Mouse (Mus musculus): ENCODE measurements at regions not wholly inside any gene's neighbourhood (a gene's known extent, or its start where the extent isn't known, plus 50 kb on each side); places are given as distances from the start of the nearest gene placed in this dataset.

GRCm38 (mm10) chr1:41551271-41551670 lies 745.9 kb downstream of the Tmem182 start:
- DNase-seq = peak; percentile 28 to 32

GRCm38 (mm10) chr1:41555607-41556006 lies 750.2 kb downstream of the Tmem182 start:
- DNase-seq = peak; percentile 81 to 88

- no peak for DNase-seq
Observed at GRCm38 (mm10) chr1:41559101-41559665, 753.8 kb downstream of the Tmem182 start.

GRCm38 (mm10) chr1:41559991-41560390 lies 754.6 kb downstream of the Tmem182 start:
- no peak for DNase-seq

GRCm38 (mm10) chr1:41603471-41603870 lies 798.1 kb downstream of the Tmem182 start:
- DNase-seq = no peak

- DNase-seq = no peak
Observed at GRCm38 (mm10) chr1:41604996-41605747, 799.8 kb downstream of the Tmem182 start.

- no peak for DNase-seq
Observed at GRCm38 (mm10) chr1:41605748-41606131, 800.3 kb downstream of the Tmem182 start.

- no peak for DNase-seq
Observed at GRCm38 (mm10) chr1:41610783-41611182, 805.4 kb downstream of the Tmem182 start.

GRCm38 (mm10) chr1:41651804-41652203 lies 846.4 kb downstream of the Tmem182 start:
- no peak for DNase-seq

GRCm38 (mm10) chr1:41652210-41652609 lies 846.8 kb downstream of the Tmem182 start:
- no peak for DNase-seq

- DNase-seq = peak; percentile 56 to 76
Observed at GRCm38 (mm10) chr1:41652646-41653427, 847.4 kb downstream of the Tmem182 start.

- no peak for DNase-seq
Observed at GRCm38 (mm10) chr1:41674086-41674485, 868.7 kb downstream of the Tmem182 start.

- no peak for DNase-seq
Observed at GRCm38 (mm10) chr1:41675345-41675744, 869.9 kb downstream of the Tmem182 start.

- no peak for DNase-seq
Observed at GRCm38 (mm10) chr1:41705692-41706091, 900.3 kb downstream of the Tmem182 start.

GRCm38 (mm10) chr1:41742644-41743331 lies 937.4 kb downstream of the Tmem182 start:
- no peak for DNase-seq

GRCm38 (mm10) chr1:41743332-41743710 lies 937.9 kb downstream of the Tmem182 start:
- DNase-seq = no peak

GRCm38 (mm10) chr1:41744531-41744930 lies 939.1 kb downstream of the Tmem182 start:
- DNase-seq = no peak

GRCm38 (mm10) chr1:41759366-41759765 lies 936.2 kb upstream of the Pou3f3 start:
- no peak for DNase-seq

All from kidney, postnatal 36 days (tissue).